Mouse (Mus musculus) testis, adult 2 months (tissue): ENCODE measurements around the gene Rbbp7.

Experiments used
- CTCF ChIP-seq: fragments of 200-500 bp; IDR thresholded peaks from 2 replicates; pipeline ENCODE4 v1.5.1; 2012; ENCODE audit warnings: low read depth, mild to moderate bottlenecking, inconsistent platforms, low read length, moderate library complexity; ENCODE audit not compliant: control insufficient read depth, insufficient read depth, insufficient replicate concordance
- POLR2A ChIP-seq: fragments of 200-500 bp; IDR thresholded peaks from 2 replicates; pipeline ENCODE4 v1.6.1; 2012; ENCODE audit warnings: low read depth, mild to moderate bottlenecking, inconsistent platforms, low read length, moderate library complexity; ENCODE audit not compliant: control insufficient read depth

GRCm38 (mm10) chrX:162752418-162752817 lies 7.8 kb upstream of the Rbbp7 start:
- no peak for TF ChIP-seq CTCF
- TF ChIP-seq POLR2A: no peak
